In genomic region chr19:55747237-55747925, GRCm38 (mm10) we compare ENCODE assay signal across 8 mouse cellular contexts. TPM values are rescaled to one million over a fixed set of nuclear protein-coding genes. Genes with fewer than 3 reads are reported as not detected.
DNase-seq lines count a peak whose midpoint lies in the region; ATAC-seq lines count a peak whose summit lies in the region.

No protein-coding gene starts in this region.

- DNase-seq in kidney, adult 18-20 months, result peak; percentile 11
- no peak for DNase-seq in kidney, postnatal 4 days
- DNase-seq in cerebellum, adult 18-20 months, result no peak
- no peak for DNase-seq in MN1 (ENCODE audit: low spot score)

- peak overlapping the region; percentile 86 for H3K4me2 ChIP-seq in embryonic facial prominence, embryonic 12.5 days (replicated peaks)
- peak overlapping the region; percentile 37 for H3K4me2 ChIP-seq in heart, embryonic 15.5 days
- peak overlapping the region; percentile 59 for H3K4me2 ChIP-seq in midbrain, embryonic 16.5 days (ENCODE audit: low read length)

- 0 out of 2 replicates have a peak overlapping the region, but pooled peaks have one; percentile 6 for H3K4me3 ChIP-seq in embryonic facial prominence, embryonic 12.5 days
- no peak overlapping the region for H3K4me3 ChIP-seq in heart, embryonic 15.5 days
- H3K4me3 ChIP-seq in midbrain, embryonic 16.5 days (ENCODE audit: low read depth, low read length), result peak overlapping the region; percentile 29

- 16% methylated on average over 13 of the region's 13 CpGs for WGBS in embryonic facial prominence, embryonic 12.5 days
- WGBS in heart, embryonic 15.5 days, result 23% methylated on average over 13 of the region's 13 CpGs
- WGBS in midbrain, embryonic 16.5 days, result 20% methylated on average over 13 of the region's 13 CpGs

- H3K27ac ChIP-seq in embryonic facial prominence, embryonic 12.5 days, result peak overlapping the region; percentile 81; the same call in 1 of the 2 replicates
- peak overlapping the region; percentile 58 for H3K27ac ChIP-seq in heart, embryonic 15.5 days
- peak overlapping the region; percentile 84 for H3K27ac ChIP-seq in midbrain, embryonic 16.5 days (ENCODE audit: low read length)

- no peak for ATAC-seq in embryonic facial prominence, embryonic 12.5 days (ENCODE audit: insufficient number of reproducible peaks, insufficient read depth, low FRiP score, low TSS enrichment)
- ATAC-seq in heart, embryonic 15.5 days (replicated peaks; ENCODE audit: insufficient number of reproducible peaks, insufficient read depth, low FRiP score, low read depth), result no peak
- no peak for ATAC-seq in midbrain, embryonic 16.5 days
- no peak for ATAC-seq in activated CD4-positive, CD25-positive, alpha-beta regulatory T cell, adult 4 months

- no peaks in the 10 kb centered on the region for H3K9me3 ChIP-seq in embryonic facial prominence, embryonic 12.5 days
- no peaks in the 10 kb centered on the region for H3K9me3 ChIP-seq in heart, embryonic 15.5 days (replicated peaks)
- H3K9me3 ChIP-seq in midbrain, embryonic 16.5 days (replicated peaks; ENCODE audit: control insufficient read depth, low read length, poor library complexity, severe bottlenecking), result no peaks in the 10 kb centered on the region

- no peak overlapping the region for H3K9ac ChIP-seq in embryonic facial prominence, embryonic 12.5 days
- H3K9ac ChIP-seq in heart, embryonic 15.5 days, result 0 out of 2 replicates have a peak overlapping the region, but pooled peaks have one; percentile 4
- H3K9ac ChIP-seq in midbrain, embryonic 16.5 days (ENCODE audit: low read depth, low read length), result peak overlapping the region; percentile 62

- H3K27me3 ChIP-seq in embryonic facial prominence, embryonic 12.5 days, result no peaks in the 10 kb centered on the region
- no peaks in the 10 kb centered on the region for H3K27me3 ChIP-seq in heart, embryonic 15.5 days
- no peaks in the 10 kb centered on the region for H3K27me3 ChIP-seq in midbrain, embryonic 16.5 days (ENCODE audit: control insufficient read depth, insufficient read depth, low read depth, low read length)

- H3K4me1 ChIP-seq in embryonic facial prominence, embryonic 12.5 days, result peaks cover 70% of the 10 kb centered on the region
- peaks cover 68% of the 10 kb centered on the region for H3K4me1 ChIP-seq in heart, embryonic 15.5 days (replicated peaks)
- peaks cover 37% of the 10 kb centered on the region for H3K4me1 ChIP-seq in midbrain, embryonic 16.5 days (ENCODE audit: control insufficient read depth, insufficient read depth, low read length)

- no peaks in the 10 kb centered on the region for H3K36me3 ChIP-seq in embryonic facial prominence, embryonic 12.5 days
- H3K36me3 ChIP-seq in heart, embryonic 15.5 days, result no peaks in the 10 kb centered on the region
- no peaks in the 10 kb centered on the region for H3K36me3 ChIP-seq in midbrain, embryonic 16.5 days (ENCODE audit: control insufficient read depth, insufficient read depth, low read length)

RNA-seq across cellular contexts. Expression of gene Tcf7l2, which starts 5.8 kb away (rescaled TPM):
- 137 and 148 TPM in 2 replicates for polyA plus RNA-seq in embryonic facial prominence, embryonic 12.5 days (2016; fragmentation: Nextera tagmentation; extraction: Ambion mirVana)
- 43.2 and 48.2 TPM in 2 replicates for polyA plus RNA-seq in heart, embryonic 15.5 days (2015; fragmentation: Nextera tagmentation; extraction: Ambion mirVana)
- polyA plus RNA-seq in midbrain, embryonic 16.5 days (2015; fragmentation: Nextera tagmentation; extraction: Ambion mirVana), result 824 and 1,080 TPM in 2 replicates
- polyA plus RNA-seq in activated CD4-positive, CD25-positive, alpha-beta regulatory T cell, adult 4 months (2017; shearing (Covaris generic)), result 1 to 10 TPM; 1.6 TPM

Comparison
In these comparisons a context has a peak if more than half of its experiments do, and no peak if none do; other contexts are left out.
1. RNA of gene Tcf7l2, which starts 5.8 kb away (polyA plus RNA-seq): 824 to 1,080 TPM in midbrain, embryonic 16.5 days, 137 to 148 TPM in embryonic facial prominence, embryonic 12.5 days and 43.2 to 48.2 TPM in heart, embryonic 15.5 days; 1.6 TPM in activated CD4-positive, CD25-positive, alpha-beta regulatory T cell, adult 4 months; every median in the first group is over 10 times any median in the second.
2. Peak in every context shown above with its lines, with median percentiles within 50 percentile points of each other: H3K27ac ChIP-seq and H3K4me2 ChIP-seq.